Mouse (Mus musculus) embryonic facial prominence, embryonic 15.5 days (tissue): ENCODE measurements around the gene G6pdx. TPM values are rescaled to one million over a fixed set of nuclear protein-coding genes. Genes with fewer than 3 reads are reported as not detected.

Source experiments
- ATAC-seq: fragments of 200-750 bp; cut with Nextera tagmentation; 2 replicates; pipeline ENCODE4 v1.8.0; 2017; ENCODE audit warnings: low read depth, moderate TSS enrichment; ENCODE audit not compliant: insufficient number of reproducible peaks, low FRiP score, low TSS enrichment
- H3K27ac ChIP-seq: fragments of 300-500 bp; sonication (generic); replicated peaks from 2 replicates; pipeline ENCODE4 v1.5.1; 2015; ENCODE audit warnings: mild to moderate bottlenecking, inconsistent platforms
- H3K27me3 ChIP-seq: fragments of 300-500 bp; sonication (generic); 2 replicates; pipeline ENCODE4 v1.6.1; 2015; ENCODE audit warnings: inconsistent platforms
- H3K36me3 ChIP-seq: fragments of 300-500 bp; sonication (generic); 2 replicates; pipeline ENCODE4 v1.6.1; 2015; ENCODE audit warnings: mild to moderate bottlenecking, inconsistent platforms
- H3K4me1 ChIP-seq: fragments of 300-500 bp; sonication (generic); 2 replicates; pipeline ENCODE4 v1.6.1; 2015; ENCODE audit warnings: inconsistent platforms
- H3K4me2 ChIP-seq: fragments of 300-500 bp; sonication (generic); replicated peaks from 2 replicates; pipeline ENCODE4 v1.6.1; 2015; ENCODE audit warnings: mild to moderate bottlenecking, inconsistent platforms
- H3K4me3 ChIP-seq: fragments of 300-500 bp; sonication (generic); replicated peaks from 2 replicates; pipeline ENCODE4 v1.5.1; 2015; ENCODE audit warnings: mild to moderate bottlenecking, inconsistent platforms
- H3K9ac ChIP-seq: fragments of 300-500 bp; sonication (generic); 2 replicates; pipeline ENCODE4 v1.6.1; 2015; ENCODE audit warnings: inconsistent platforms
- H3K9me3 ChIP-seq: fragments of 300-500 bp; sonication (generic); replicated peaks from 2 replicates; pipeline ENCODE4 v1.6.1; 2016; ENCODE audit warnings: inconsistent platforms
- WGBS: fragments of 180-500 bp; shearing (Covaris S2); methylation state at CpG from one replicate; pipeline ENCODE4 v1.1.7; 2015; 5-methylcytosine and 5-hydroxymethylcytosine counted together
- polyA plus RNA-seq: library from polyadenylated mRNA; unstranded; fragments of >200 nt; fragmentation: Nextera tagmentation; extraction: Ambion mirVana; gene quantifications from 2 replicates; pipeline ENCODE4 v1.2.1, GENCODE M21; 2015

G6pdx gene
- polyA plus RNA-seq, result 54.1 and 65.4 TPM in 2 replicates

- Histone ChIP-seq H3K4me3 (peak within 1 kb of the TSS; percentile 56), H3K9me3 (no peaks in the 10 kb centered on the region), H3K27me3 (no peaks in the 10 kb centered on the region), H3K36me3 (no peaks in the 10 kb centered on the region), H3K4me1 (no peaks in the 10 kb centered on the region), H3K27ac (peak within 1 kb of the TSS; percentile 90), H3K4me2 (peak within 1 kb of the TSS; percentile 53), H3K9ac (peak within 1 kb of the TSS; percentile 35)
- peak; percentile 83 for ATAC-seq
- WGBS, result 22% methylated on average over 25 of the region's 25 CpGs
These were observed at the start of gene G6pdx for GRCm38 (mm10) chrX:74428826-74429276. Gene G6pdx (minus strand): TSS chrX:74429194.

DNA sequence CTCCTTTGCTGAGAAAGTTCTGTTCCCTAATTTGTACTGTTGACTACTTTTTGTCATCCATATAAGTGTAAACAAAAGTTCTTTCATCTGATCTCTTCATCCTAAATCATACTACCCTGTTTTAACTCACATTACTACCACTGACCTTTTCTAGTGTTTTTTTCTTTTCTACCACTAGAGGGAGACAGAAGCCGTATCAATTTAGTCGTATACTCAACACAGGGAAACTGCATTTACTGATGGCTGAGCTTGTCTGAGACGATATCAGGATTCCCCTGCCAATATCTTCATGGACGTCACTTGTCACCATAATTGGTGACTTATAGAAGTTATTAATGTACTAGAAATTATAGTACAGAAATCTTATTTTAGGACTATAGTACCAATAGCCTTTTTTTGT lies 23.8 kb upstream of the G6pdx start:
- Histone ChIP-seq H3K9ac (no peak overlapping the region), H3K4me2 (no peak overlapping the region), H3K9me3 (no peaks in the 10 kb centered on the region), H3K27me3 (no peaks in the 10 kb centered on the region), H3K4me1 (no peaks in the 10 kb centered on the region), H3K4me3 (no peak overlapping the region), H3K27ac (no peak overlapping the region), H3K36me3 (0 out of 2 replicates have a peak, but pooled peaks cover 7% of the 10 kb centered on the region)
- ATAC-seq, result no peak
- WGBS, result 10% methylated on average over 4 of the region's 4 CpGs

- Histone ChIP-seq H3K36me3 (0 out of 2 replicates have a peak, but pooled peaks cover 7% of the 10 kb centered on the region), H3K4me1 (no peaks in the 10 kb centered on the region), H3K4me2 (no peak overlapping the region), H3K9ac (no peak overlapping the region), H3K9me3 (no peaks in the 10 kb centered on the region), H3K27ac (no peak overlapping the region), H3K27me3 (no peaks in the 10 kb centered on the region), H3K4me3 (no peak overlapping the region)
- ATAC-seq, result no peak
- 69% methylated on average over 4 of the region's 4 CpGs for WGBS
These were observed 22.3 kb upstream of the G6pdx start for GRCm38 (mm10) chrX:74451157-74451912.

DNA sequence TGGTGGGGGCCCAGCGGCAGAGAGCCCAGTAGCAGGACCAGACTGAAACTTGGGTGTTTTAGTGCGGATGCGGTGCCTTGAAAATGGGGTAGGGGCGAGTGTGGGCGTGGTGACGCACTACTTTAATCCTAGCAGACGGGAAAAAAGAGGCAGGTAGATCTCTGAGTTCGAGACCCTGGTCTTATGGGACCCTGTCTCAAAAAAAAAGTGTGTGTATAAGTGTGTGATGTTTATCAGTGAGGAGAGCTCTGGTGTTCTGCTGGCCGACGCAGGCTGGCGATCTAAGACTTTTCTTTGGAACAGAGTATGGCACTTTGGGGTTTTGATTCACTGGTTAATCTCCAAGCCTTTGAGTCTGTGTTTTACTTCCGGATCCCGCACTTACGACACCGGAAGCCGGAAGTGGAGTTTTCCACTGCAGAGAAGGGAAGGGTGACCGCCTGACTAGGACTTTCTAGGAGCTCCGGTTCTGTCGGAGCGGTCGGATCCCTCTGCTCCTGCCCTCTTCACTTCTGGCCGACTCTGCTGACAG lies 362 bp upstream of the G6pdx start:
- Histone ChIP-seq H3K27me3 (no peaks in the 10 kb centered on the region), H3K27ac (peak overlapping the region; percentile 90), H3K4me3 (peak overlapping the region; percentile 56), H3K4me1 (no peaks in the 10 kb centered on the region), H3K9me3 (no peaks in the 10 kb centered on the region), H3K4me2 (peak overlapping the region; percentile 53), H3K36me3 (no peaks in the 10 kb centered on the region), H3K9ac (peak overlapping the region; percentile 35; the same call in 1 of the 2 replicates)
- peak; percentile 64; the same call in 1 of the 2 replicates for ATAC-seq
- 17% methylated on average over 22 of the region's 22 CpGs for WGBS

DNA sequence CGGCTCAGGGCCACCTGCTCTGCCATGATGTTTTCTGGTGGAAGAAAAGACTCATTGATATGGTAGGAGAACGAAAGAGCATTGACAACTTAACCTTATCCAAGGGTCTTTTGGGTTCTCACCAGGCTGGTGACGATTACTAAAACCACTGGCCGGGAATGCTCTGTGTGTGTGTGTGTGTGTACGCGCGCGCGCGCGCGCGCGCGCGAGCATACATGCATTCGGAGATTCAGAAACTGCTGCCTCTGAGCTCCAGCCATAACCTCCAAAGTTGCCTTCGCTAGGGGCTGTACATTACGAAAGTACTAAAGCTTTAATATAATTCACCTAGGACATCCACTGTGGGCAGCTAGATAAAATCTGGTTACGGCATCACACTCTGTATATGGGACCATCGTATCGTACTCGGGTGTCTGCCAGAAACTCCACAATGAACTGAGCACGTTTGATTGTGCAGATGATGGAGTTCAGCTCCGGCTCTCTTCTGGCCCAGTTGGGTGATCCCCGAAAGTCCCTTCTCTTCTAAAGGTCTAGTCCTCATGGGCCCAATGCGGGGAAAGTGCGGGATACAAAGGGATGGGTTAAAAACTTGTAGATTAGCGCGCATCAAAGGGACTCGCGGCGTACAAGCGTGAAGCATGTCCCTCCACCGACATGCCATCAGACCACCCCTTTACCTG lies 708 bp downstream of the G6pdx start:
- peak; percentile 30; the same call in 1 of the 2 replicates for ATAC-seq

GRCm38 (mm10) chrX:74427116-74427515 lies 1.9 kb downstream of the G6pdx start:
- Histone ChIP-seq H3K27me3 (no peaks in the 10 kb centered on the region), H3K4me3 (no peak overlapping the region), H3K36me3 (no peaks in the 10 kb centered on the region), H3K4me1 (no peaks in the 10 kb centered on the region), H3K4me2 (no peak overlapping the region), H3K9ac (no peak overlapping the region), H3K27ac (no peak overlapping the region), H3K9me3 (no peaks in the 10 kb centered on the region)
- ATAC-seq, result no peak
- WGBS, result 69% methylated on average over 3 of the region's 3 CpGs

More for the DNA sequence above, 708 bp downstream of the G6pdx start:
- peak overlapping the region; percentile 56 for H3K4me3 ChIP-seq
- H3K4me1 ChIP-seq, result no peaks in the 10 kb centered on the region
- no peaks in the 10 kb centered on the region for H3K36me3 ChIP-seq
- H3K9ac ChIP-seq, result peak overlapping the region; percentile 33
- H3K27me3 ChIP-seq, result no peaks in the 10 kb centered on the region
- H3K4me2 ChIP-seq, result peak overlapping the region; percentile 53
- 24% methylated on average over 35 of the region's 35 CpGs for WGBS
- peak overlapping the region; percentile 59 for H3K27ac ChIP-seq
- no peaks in the 10 kb centered on the region for H3K9me3 ChIP-seq

GRCm38 (mm10) chrX:74426256-74426655 lies 2.7 kb downstream of the G6pdx start:
- Histone ChIP-seq H3K36me3 (no peaks in the 10 kb centered on the region), H3K4me3 (no peak overlapping the region), H3K4me2 (no peak overlapping the region), H3K4me1 (no peaks in the 10 kb centered on the region), H3K9me3 (no peaks in the 10 kb centered on the region), H3K27ac (no peak overlapping the region), H3K27me3 (no peaks in the 10 kb centered on the region), H3K9ac (no peak overlapping the region)
- WGBS, result 55% methylated on average over 1 of the region's 1 CpGs
- ATAC-seq, result no peak

DNA sequence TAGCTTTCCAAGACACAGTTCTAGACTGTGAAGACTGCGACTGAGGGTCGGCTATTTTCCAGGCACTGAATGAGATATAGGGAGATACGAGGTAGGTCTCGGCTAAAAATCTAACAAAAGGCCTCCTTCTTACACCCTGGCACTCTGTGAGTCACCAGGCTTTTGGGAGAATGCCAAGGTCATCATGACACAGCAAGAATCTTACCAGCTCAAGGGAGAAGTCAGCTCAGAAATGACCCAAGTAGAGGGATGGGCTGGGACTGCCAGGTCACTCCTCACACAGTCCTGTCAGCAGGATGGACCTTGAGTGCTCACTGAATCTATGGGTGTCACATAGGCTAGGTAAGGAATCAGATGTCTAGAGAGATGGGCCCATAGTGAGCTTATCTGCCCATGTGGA lies 3.8 kb downstream of the G6pdx start:
- H3K4me2 ChIP-seq, result no peak overlapping the region
- no peaks in the 10 kb centered on the region for H3K27me3 ChIP-seq
- H3K9me3 ChIP-seq, result no peaks in the 10 kb centered on the region
- no peak overlapping the region for H3K9ac ChIP-seq
- H3K4me1 ChIP-seq, result no peaks in the 10 kb centered on the region
- no peaks in the 10 kb centered on the region for H3K36me3 ChIP-seq
- H3K27ac ChIP-seq, result 0 out of 2 replicates have a peak overlapping the region, but pooled peaks have one; percentile 39
- no peak for ATAC-seq
- WGBS, result 76% methylated on average over 4 of the region's 4 CpGs
- H3K4me3 ChIP-seq, result no peak overlapping the region

- Histone ChIP-seq H3K27me3 (no peaks in the 10 kb centered on the region), H3K4me1 (no peaks in the 10 kb centered on the region), H3K36me3 (no peaks in the 10 kb centered on the region), H3K4me3 (no peak overlapping the region), H3K9ac (no peak overlapping the region), H3K27ac (0 out of 2 replicates have a peak overlapping the region, but pooled peaks have one; percentile 39), H3K9me3 (no peaks in the 10 kb centered on the region), H3K4me2 (no peak overlapping the region)
- no peak for ATAC-seq
These were observed 4.6 kb downstream of the G6pdx start for GRCm38 (mm10) chrX:74424443-74424842.

- H3K4me1 ChIP-seq, result no peaks in the 10 kb centered on the region
- no peak for ATAC-seq
- no peaks in the 10 kb centered on the region for H3K27me3 ChIP-seq
- H3K27ac ChIP-seq, result no peak overlapping the region
- H3K4me3 ChIP-seq, result no peak overlapping the region
- H3K9ac ChIP-seq, result no peak overlapping the region
- H3K9me3 ChIP-seq, result no peaks in the 10 kb centered on the region
- no peak overlapping the region for H3K4me2 ChIP-seq
- H3K36me3 ChIP-seq, result 0 out of 2 replicates have a peak, but pooled peaks cover 3% of the 10 kb centered on the region
These were observed 15.6 kb downstream of the G6pdx start for GRCm38 (mm10) chrX:74413377-74413776.

- Histone ChIP-seq H3K4me2 (no peak overlapping the region), H3K4me1 (no peaks in the 10 kb centered on the region), H3K36me3 (0 out of 2 replicates have a peak, but pooled peaks cover 3% of the 10 kb centered on the region), H3K27me3 (no peaks in the 10 kb centered on the region), H3K4me3 (no peak overlapping the region), H3K9me3 (no peaks in the 10 kb centered on the region), H3K9ac (no peak overlapping the region), H3K27ac (no peak overlapping the region)
- 44% methylated on average over 2 of the region's 2 CpGs for WGBS
- ATAC-seq, result no peak
These were observed 20.7 kb downstream of the G6pdx start for GRCm38 (mm10) chrX:74408340-74408739.
